Mouse (Mus musculus) liver, postnatal 0 days (tissue): Measurements from ENCODE around the gene Irf3.

Source experiments
- CTCF ChIP-seq: sonication (generic); IDR thresholded peaks from 2 replicates; pipeline ENCODE4 v1.5.1; 2016; ENCODE audit warnings: antibody characterized with exemption, low read depth
- EP300 ChIP-seq: IDR thresholded peaks from 2 replicates; pipeline ENCODE4 v1.6.1; 2016; ENCODE audit warnings: antibody characterized with exemption, low read depth, mild to moderate bottlenecking

DNA sequence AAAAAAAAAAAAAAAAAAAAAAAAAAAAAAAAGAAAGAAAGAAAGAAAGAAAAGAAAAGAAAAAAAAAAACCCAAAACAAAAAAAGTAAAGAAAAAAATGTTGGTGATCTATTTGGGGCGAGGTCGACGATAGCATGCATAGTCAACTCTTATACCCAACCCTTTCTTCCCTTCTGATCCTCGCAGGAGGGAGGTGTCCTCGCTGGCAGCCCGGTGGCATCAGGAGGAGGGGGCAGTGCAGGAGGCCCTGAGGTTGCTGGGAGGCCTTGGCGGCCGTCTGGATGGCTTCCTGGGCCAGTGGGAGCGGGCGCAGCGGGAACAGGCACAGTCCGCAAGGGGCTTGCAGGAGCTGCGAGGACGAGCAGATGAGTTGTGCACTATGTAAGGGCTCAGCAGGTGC lies 43.9 kb upstream of the Irf3 start:
- TF ChIP-seq EP300: no peak
- no peak for TF ChIP-seq CTCF
